Comparison of ENCODE assay signal across 24 mouse cellular contexts in genomic region chr9:21193786-21194185, GRCm38 (mm10). TPM values are rescaled to one million over a fixed set of nuclear protein-coding genes. Genes with fewer than 3 reads are reported as not detected.
DNase-seq lines count a peak whose midpoint lies in the region; ATAC-seq and TF ChIP-seq lines count a peak whose summit lies in the region.
"Had no signal": no experiment of that assay in that cellular context is flagged by ENCODE, and none has a peak within 500 bp of the region (broad histone marks: within the 10 kb centered on the region; RNA-seq: fewer than 3 reads in every experiment).

No protein-coding gene starts in this region.

- no peaks in the 10 kb centered on the region for H3K27me3 ChIP-seq in C2C12 (ENCODE audit: control insufficient read depth, insufficient read depth, insufficient read length)
- H3K27me3 ChIP-seq: embryonic facial prominence, embryonic 13.5 days; embryonic facial prominence, embryonic 15.5 days; forebrain, embryonic 12.5 days; Patski had no signal

- no peaks in the 10 kb centered on the region for H3K36me3 ChIP-seq in C2C12 (ENCODE audit: control insufficient read depth, insufficient read depth)
- H3K36me3 ChIP-seq: embryonic facial prominence, embryonic 13.5 days; embryonic facial prominence, embryonic 15.5 days; forebrain, embryonic 10.5 days; forebrain, embryonic 12.5 days had no signal

- no peak for TF ChIP-seq CTCF in C2C12 (IDR thresholded peaks at IDR 0.05; ENCODE audit: control insufficient read depth, insufficient read depth, insufficient read length)

- H3K4me3 ChIP-seq in C2C12 (ENCODE audit: insufficient read depth, poor library complexity, severe bottlenecking) = no peak overlapping the region
- H3K4me3 ChIP-seq: embryonic facial prominence, embryonic 13.5 days; embryonic facial prominence, embryonic 15.5 days; erythroblast, embryonic 14.5 days; forebrain, embryonic 10.5 days; forebrain, embryonic 12.5 days had no signal

- H3K79me2 ChIP-seq in C2C12 (ENCODE audit: control insufficient read depth, insufficient read depth) = no peaks in the 10 kb centered on the region

- H3ac ChIP-seq in C2C12 (ENCODE audit: control insufficient read depth, insufficient read length, low read depth) = no peak overlapping the region

- no peaks in the 10 kb centered on the region for H3K79me3 ChIP-seq in C2C12 (ENCODE audit: low read depth)

- no peak for ATAC-seq in monocyte, adult 5-6 weeks (replicated peaks; ENCODE audit: insufficient number of reproducible peaks, low FRiP score, low TSS enrichment, poor library complexity, severe bottlenecking)
- ATAC-seq: activated CD4-positive, CD25-positive, alpha-beta regulatory T cell, adult 4 months; forebrain, embryonic 14.5 days; forebrain, embryonic 16.5 days; Patski had no signal

- peak; percentile 61 for DNase-seq in 3T3-L1 (ENCODE audit: low read depth, low spot score)
- peak; percentile 11 for DNase-seq in adipocyte (ENCODE audit: low spot score)
- DNase-seq in left cerebral cortex, adult 18-20 months (ENCODE audit: low spot score in 2 of 2) = no peak
- DNase-seq in embryo, embryonic 11 days = no peak
- DNase-seq: adrenal gland, adult 2 months; adrenal gland, postnatal 10 days; adrenal gland, postnatal 25 days; B cell, adult 2 months; cerebellum, adult 11-12 months; cerebellum, adult 2 months; cerebellum, adult 9-10 months; cerebellum, postnatal 10 days; cerebellum, postnatal 25 days had no signal

TF ChIP-seq in C2C12, 6 proteins besides CTCF, POLR2A, EP300 and RAD21:
- TF ChIP-seq MYOD1 (IDR thresholded peaks at IDR 0.05; ENCODE audit: control insufficient read depth, insufficient read length, low read depth) (no peak), CEBPB (IDR thresholded peaks at IDR 0.05; ENCODE audit: low read depth) (peak; percentile 47)

RNA-seq across cellular contexts. Expression of gene Pde4a, which starts 28.3 kb away (rescaled TPM):
- polyA plus RNA-seq in C2C12 (2012; fragmentation: generic; extraction: Trizol) = 7.4 TPM
- 2.1 to 5.6 TPM (median 2.5 TPM) in 3 replicates for total RNA-seq in monocyte, adult 5-6 weeks (2017)
- 10 to 100 TPM; 84.8 to 98.3 TPM for total RNA-seq in left cerebral cortex, adult 18-20 months (2021)

RNA-seq across cellular contexts. Expression of gene Cdc37, which starts 44.0 kb away (rescaled TPM):
- polyA plus RNA-seq in C2C12 (2012; fragmentation: generic; extraction: Trizol) = 342 TPM
- 174 to 287 TPM (median 193 TPM) in 3 replicates for total RNA-seq in monocyte, adult 5-6 weeks (2017)
- 100 to 1,000 TPM; 153 to 154 TPM for total RNA-seq in left cerebral cortex, adult 18-20 months (2021)

RNA-seq across cellular contexts. Expression of gene Keap1, which starts 45.4 kb away (rescaled TPM):
- 41.5 TPM for polyA plus RNA-seq in C2C12 (2012; fragmentation: generic; extraction: Trizol)
- 21.7 to 32.5 TPM (median 22.1 TPM) in 3 replicates for total RNA-seq in monocyte, adult 5-6 weeks (2017)
- 10 to 100 TPM; 53.4 to 58.0 TPM for total RNA-seq in left cerebral cortex, adult 18-20 months (2021)

RNA-seq across cellular contexts. Expression of gene S1pr5, which starts 54.5 kb away (rescaled TPM):
- polyA plus RNA-seq in C2C12 (2012; fragmentation: generic; extraction: Trizol) = 0.04 TPM
- total RNA-seq in monocyte, adult 5-6 weeks (2017) = 303 to 435 TPM (median 308 TPM) in 3 replicates
- total RNA-seq in left cerebral cortex, adult 18-20 months (2021) = 10 to 100 TPM in 1 of 2 experiments, 1 to 10 TPM in 1; 9.7 to 10.7 TPM
- polyA plus RNA-seq: erythroblast, embryonic 14.5 days; Patski had no signal

Comparison
In these comparisons a context has a peak if more than half of its experiments do, and no peak if none do; other contexts are left out.
1. DNase-seq: peak in 3T3-L1 (single experiment) and adipocyte (single experiment); none in left cerebral cortex, adult 18-20 months (0 of 2) and embryo, embryonic 11 days (single experiment).
2. RNA of gene Pde4a, which starts 28.3 kb away (total RNA-seq): 84.8 to 98.3 TPM in left cerebral cortex, adult 18-20 months; 2.1 to 5.6 TPM in monocyte, adult 5-6 weeks; every median in the first group is over 10 times any median in the second.